Mouse (Mus musculus) heart, postnatal 0 days (tissue): Measurements from ENCODE around the gene Dohh.

Experiments used
- CTCF ChIP-seq: IDR thresholded peaks from 2 replicates; pipeline ENCODE4 v1.5.1; 2016; ENCODE audit warnings: antibody characterized with exemption, control low read depth, low read depth
- EP300 ChIP-seq: IDR thresholded peaks from 2 replicates; pipeline ENCODE4 v1.6.1; 2016; ENCODE audit warnings: antibody characterized with exemption, low read depth

DNA sequence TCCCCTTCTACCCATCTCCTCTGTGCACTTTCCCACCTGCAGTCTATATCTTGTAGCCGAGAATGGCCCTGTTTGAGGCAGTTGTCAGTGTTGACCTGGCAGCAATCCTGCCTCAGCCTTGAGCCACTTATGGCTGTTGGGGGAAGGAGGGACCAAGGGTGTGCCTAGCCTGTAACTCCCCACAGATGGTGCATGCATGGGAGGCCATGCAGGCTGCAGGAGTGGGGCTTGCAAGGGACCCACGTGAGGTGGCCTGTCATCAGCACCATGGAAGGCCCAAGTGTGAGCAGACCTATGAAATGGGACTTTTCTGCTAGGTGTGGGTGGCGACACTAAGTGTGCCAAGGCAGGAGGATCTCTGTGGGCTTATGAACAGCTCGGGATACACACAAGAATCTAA, 19.2 kb upstream of the Dohh start:
- TF ChIP-seq CTCF (no peak), EP300 (peak; percentile 54; the same call in 1 of the 2 replicates)
